Mouse (Mus musculus) liver, embryonic 14.5 days (tissue): ENCODE data around the gene Fam222b. TPM values are rescaled to one million over a fixed set of nuclear protein-coding genes. Genes with fewer than 3 reads are reported as not detected.

Experiments
- ATAC-seq: fragments of 200-750 bp; cut with Nextera tagmentation; 2 replicates; pipeline ENCODE4 v1.8.0; 2017; ENCODE audit warnings: moderate number of reproducible peaks, mild to moderate bottlenecking, moderate library complexity; ENCODE audit not compliant: insufficient read depth
- DNase-seq, 3 experiments: peaks; one replicate each; pipeline ENCODE4 v3.0.0-alpha.2; 2012 to 2013; ENCODE audit warnings: low read depth in 3 of 3, low spot score in 3 of 3
- H3K27ac ChIP-seq: fragments of 300-500 bp; sonication (generic); 2 replicates; pipeline ENCODE4 v1.5.1; 2014; ENCODE audit warnings: moderate library complexity, mild to moderate bottlenecking, control low read depth, inconsistent platforms
- H3K27me3 ChIP-seq: fragments of 300-500 bp; sonication (generic); 2 replicates; pipeline ENCODE4 v1.6.1; 2014; ENCODE audit warnings: mild to moderate bottlenecking, low read length, moderate library complexity; ENCODE audit not compliant: control insufficient read depth, insufficient read depth
- H3K36me3 ChIP-seq: fragments of 300-500 bp; sonication (generic); replicated peaks from 2 replicates; pipeline ENCODE4 v1.6.1; 2014; ENCODE audit warnings: low read depth; ENCODE audit not compliant: control insufficient read depth, insufficient read depth
- H3K4me1 ChIP-seq, 2 experiments: fragments of 200-500 bp in 1 of 2; fragments of 300-500 bp in 1 of 2; sonication (generic) in 1 of 2; replicated peaks; 2 replicates each; pipeline ENCODE4 v1.6.1; 2012 to 2014; ENCODE audit warnings: antibody characterized with exemption in 1 of 2, inconsistent platforms in 1 of 2, low read length in 1 of 2; ENCODE audit not compliant: control insufficient read depth in 2 of 2, insufficient read depth in 2 of 2
- H3K4me2 ChIP-seq: fragments of 300-500 bp; sonication (generic); 2 replicates; pipeline ENCODE4 v1.6.1; 2014; ENCODE audit warnings: low read depth, mild to moderate bottlenecking, control low read depth, moderate library complexity
- H3K4me3 ChIP-seq, 2 experiments: fragments of 200-500 bp in 1 of 2; fragments of 300-500 bp in 1 of 2; sonication (generic) in 1 of 2; 2 replicates each; pipeline ENCODE4 v1.5.1; 2012 to 2014; ENCODE audit warnings: low read depth in 2 of 2, low read length in 2 of 2, mild to moderate bottlenecking in 2 of 2, control low read depth in 1 of 2, inconsistent platforms in 1 of 2, moderate library complexity in 1 of 2; ENCODE audit not compliant: insufficient read depth in 1 of 2
- H3K9ac ChIP-seq: fragments of 300-500 bp; sonication (generic); replicated peaks from 2 replicates; pipeline ENCODE4 v1.6.1; 2014; ENCODE audit warnings: mild to moderate bottlenecking, control low read depth, moderate library complexity
- H3K9me3 ChIP-seq: fragments of 300-500 bp; sonication (generic); 2 replicates; pipeline ENCODE4 v1.6.1; 2016; ENCODE audit warnings: low read length, mixed read lengths; ENCODE audit not compliant: control insufficient read depth
- CTCF ChIP-seq: IDR thresholded peaks from 2 replicates; pipeline ENCODE4 v1.5.1; 2016; ENCODE audit warnings: antibody characterized with exemption, low read depth, control low read depth
- EP300 ChIP-seq: IDR thresholded peaks from 2 replicates; pipeline ENCODE4 v1.6.1; 2016; ENCODE audit warnings: antibody characterized with exemption, low read depth
- WGBS: fragments of 180-500 bp; shearing (Covaris S2); extraction: QIAGEN DNeasy Blood & Tissue Kit; methylation state at CpG from one replicate; pipeline ENCODE4 v1.1.7; 2014; ENCODE audit not compliant: insufficient replicate concordance; 5-methylcytosine and 5-hydroxymethylcytosine counted together
- polyA plus RNA-seq, 2 experiments: library from polyadenylated mRNA; depleted of rRNA in 1 of 2; stranded (reverse) in 1 of 2; unstranded in 1 of 2; fragments of >200 nt; fragmentation: Nextera tagmentation in 1 of 2; extraction: Ambion mirVana in 1 of 2; gene quantifications; 2 replicates each; pipeline versions ENCODE4 v1.2.1 to v1.2.3; 2012 to 2014

The Fam222b gene
- polyA plus RNA-seq, 2 experiments = 2.5 to 3.8 TPM

GRCm38 (mm10) chr11:78074277-78074652 lies 20.2 kb upstream of the Fam222b start:
- 34% methylated on average over 2 of the region's 2 CpGs for WGBS
- no peaks in the 10 kb centered on the region for H3K27me3 ChIP-seq
- peak overlapping the region; percentile 95 for H3K4me2 ChIP-seq
- peak overlapping the region; percentile 90 for H3K9ac ChIP-seq
- H3K27ac ChIP-seq = peak overlapping the region; percentile 98
- H3K4me3 ChIP-seq = peak overlapping the region; percentile 69 to 80
- ATAC-seq (peak; percentile 64), DNase-seq (no peak)
- TF ChIP-seq EP300 = no peak; the same call in none of the 2 replicates
- no peak for TF ChIP-seq CTCF
- peaks cover 22 to 38% of the 10 kb centered on the region in 2 experiments for H3K4me1 ChIP-seq
- peaks cover 30% of the 10 kb centered on the region for H3K36me3 ChIP-seq
- H3K9me3 ChIP-seq = no peaks in the 10 kb centered on the region

GRCm38 (mm10) chr11:78074666-78075065 lies 19.8 kb upstream of the Fam222b start:
- Histone ChIP-seq H3K9me3 (no peaks in the 10 kb centered on the region), H3K36me3 (peaks cover 30% of the 10 kb centered on the region), H3K27me3 (no peaks in the 10 kb centered on the region), H3K4me1 (peaks cover 24 to 38% of the 10 kb centered on the region in 2 experiments), H3K4me3 (peak overlapping the region; percentile 69 to 80), H3K9ac (peak overlapping the region; percentile 90), H3K4me2 (peak overlapping the region; percentile 95), H3K27ac (peak overlapping the region; percentile 98)
- ATAC-seq = no peak
- no peak for DNase-seq
- TF ChIP-seq CTCF = no peak
- no peak for TF ChIP-seq EP300
- 46% methylated on average over 4 of the region's 4 CpGs for WGBS

GRCm38 (mm10) chr11:78079961-78080921 lies 14.2 kb upstream of the Fam222b start, which contains the start of gene Eral1:
Gene Eral1, minus strand, starts transcription at chr11:78080383.
- H3K4me3 ChIP-seq = peak within 1 kb of the TSS; percentile 70 to 89
- H3K27me3 ChIP-seq = no peaks in the 10 kb centered on the region
- peaks cover 16 to 17% of the 10 kb centered on the region in 2 experiments for H3K4me1 ChIP-seq
- DNase-seq = peak in 2 of 3 experiments; percentile 75
- H3K9me3 ChIP-seq = no peaks in the 10 kb centered on the region
- peak; percentile 88 for ATAC-seq
- H3K9ac ChIP-seq = peak within 1 kb of the TSS; percentile 92
- peak within 1 kb of the TSS; percentile 83 for H3K4me2 ChIP-seq
- TF ChIP-seq EP300 (0 out of 2 replicates have a peak, but pooled peaks have one; percentile 22), CTCF (no peak)
- WGBS = under 1% methylated on average over 42 of the region's 42 CpGs
- peaks cover 16% of the 10 kb centered on the region for H3K36me3 ChIP-seq
- peak within 1 kb of the TSS; percentile 49 for H3K27ac ChIP-seq

GRCm38 (mm10) chr11:78083595-78083994 lies 10.9 kb upstream of the Fam222b start:
- Histone ChIP-seq H3K9ac (no peak overlapping the region), H3K4me2 (no peak overlapping the region), H3K4me3 (no peak overlapping the region), H3K9me3 (no peaks in the 10 kb centered on the region), H3K4me1 (peaks cover 10 to 13% of the 10 kb centered on the region in 2 experiments), H3K27ac (no peak overlapping the region), H3K36me3 (no peaks in the 10 kb centered on the region), H3K27me3 (no peaks in the 10 kb centered on the region)
- ATAC-seq (no peak), DNase-seq (no peak)
- 7% methylated on average over 1 of the region's 1 CpGs for WGBS
- TF ChIP-seq CTCF = no peak
- TF ChIP-seq EP300 = no peak

- DNase-seq (no peak), ATAC-seq (no peak)
- Histone ChIP-seq H3K9ac (no peak overlapping the region), H3K4me2 (no peak overlapping the region), H3K4me1 (no peaks in the 10 kb centered on the region), H3K9me3 (no peaks in the 10 kb centered on the region), H3K27ac (no peak overlapping the region), H3K27me3 (no peaks in the 10 kb centered on the region), H3K36me3 (no peaks in the 10 kb centered on the region), H3K4me3 (no peak overlapping the region)
- WGBS = 71% methylated on average over 4 of the region's 4 CpGs
- TF ChIP-seq EP300 (no peak), CTCF (no peak)
Observed at GRCm38 (mm10) chr11:78086925-78087479, 7.5 kb upstream of the Fam222b start.
